Mouse (Mus musculus) urinary bladder, postnatal 14 days (tissue): ENCODE measurements at regions not wholly inside any gene's neighbourhood (a gene's known extent, or its start where the extent isn't known, plus 50 kb on each side); places are given as distances from the start of the nearest gene placed in this dataset.

ENCODE experiments used
- DNase-seq: peaks from one replicate; pipeline ENCODE4 v3.0.0; 2021; ENCODE audit warnings: low spot score

- no peak for DNase-seq
Measured at GRCm38 (mm10) chr19:18200105-18200782, 362.8 kb upstream of the Pcsk5 start.

DNA sequence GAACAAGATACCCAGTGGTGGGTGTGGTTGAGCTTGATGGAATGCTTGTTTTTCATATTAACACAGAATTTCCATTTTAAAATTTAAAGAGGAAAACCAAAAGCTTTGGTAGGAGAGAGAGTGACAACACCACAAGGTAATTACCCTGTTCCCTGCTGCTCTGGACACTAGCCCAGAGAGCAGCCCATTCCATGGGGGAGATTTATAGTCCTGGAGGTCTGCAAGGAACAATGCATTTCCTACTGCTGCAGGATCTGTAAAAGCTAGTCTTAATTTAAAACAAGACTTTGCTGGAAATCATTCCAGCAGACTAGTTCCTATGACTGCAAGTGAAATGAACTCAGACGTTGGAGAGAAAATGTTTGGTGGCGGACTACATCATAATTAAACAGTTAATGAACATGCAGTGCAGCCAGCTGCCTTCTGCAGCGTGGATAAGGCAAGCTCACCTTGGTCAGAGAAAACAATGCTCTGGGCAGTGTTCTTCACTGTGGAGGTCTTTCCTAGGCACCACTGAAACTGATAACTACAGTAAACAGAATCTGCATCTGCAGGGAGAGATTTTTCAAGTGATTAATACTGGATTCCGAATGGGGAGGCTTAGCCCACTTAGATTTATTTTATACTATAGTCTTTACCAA, 351.8 kb upstream of the Pcsk5 start:
- DNase-seq = no peak

DNA sequence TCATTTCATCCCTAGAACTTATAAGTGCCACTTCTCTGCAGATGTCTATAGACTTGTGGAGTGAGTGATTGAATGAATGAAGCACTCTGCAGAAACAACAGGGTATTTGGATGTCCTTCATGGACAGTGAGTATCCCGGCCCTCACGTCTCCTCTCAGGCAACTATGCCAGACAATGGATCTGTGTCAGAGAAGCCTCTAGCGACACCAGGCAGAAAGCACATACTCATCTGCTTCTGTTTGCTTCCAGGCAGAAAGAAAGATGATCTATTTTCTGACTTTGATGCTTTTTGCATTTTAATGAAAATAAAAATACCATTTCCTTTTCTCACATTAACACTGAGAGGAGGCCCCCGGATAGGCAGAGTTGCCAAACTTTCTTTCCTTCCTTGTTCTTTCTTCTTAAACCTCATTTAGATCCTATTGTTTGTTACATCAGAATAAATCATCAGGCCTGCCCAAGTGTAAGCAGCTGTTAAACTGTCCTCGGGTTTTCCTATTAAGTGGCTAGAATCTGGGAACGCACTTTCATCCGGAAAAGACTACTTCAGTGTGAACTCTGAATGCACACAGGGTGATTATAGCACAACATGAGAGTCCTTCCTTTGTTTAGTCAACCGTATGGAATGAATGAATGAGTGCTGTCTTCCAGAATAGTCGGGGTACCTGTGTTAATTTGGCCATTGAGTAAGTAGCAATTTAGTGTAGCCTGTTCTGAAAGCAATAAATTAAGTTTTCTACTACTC, 350.9 kb upstream of the Pcsk5 start:
- DNase-seq = no peak

GRCm38 (mm10) chr19:18185767-18186554, 348.5 kb upstream of the Pcsk5 start:
- no peak for DNase-seq

DNA sequence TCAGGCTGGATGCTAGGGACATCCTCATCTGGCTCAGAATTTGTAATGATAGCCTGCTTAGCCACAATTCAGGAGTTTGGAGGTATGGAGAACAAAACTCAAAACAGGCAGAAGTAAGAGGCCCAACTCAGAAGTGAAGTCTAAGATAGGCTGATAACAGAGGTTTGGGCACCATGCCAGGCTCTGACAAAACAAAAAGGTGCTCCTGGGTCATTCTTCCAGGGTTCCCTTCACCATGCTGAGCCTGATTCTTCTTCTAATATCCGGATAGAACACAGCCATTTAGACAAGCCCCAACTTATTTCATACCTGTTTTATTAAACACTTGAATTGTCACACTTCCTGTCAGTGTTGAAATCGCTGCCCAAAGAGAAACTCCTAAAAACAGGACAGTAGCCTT, 347.8 kb upstream of the Pcsk5 start:
- peak; percentile 54 for DNase-seq

DNA sequence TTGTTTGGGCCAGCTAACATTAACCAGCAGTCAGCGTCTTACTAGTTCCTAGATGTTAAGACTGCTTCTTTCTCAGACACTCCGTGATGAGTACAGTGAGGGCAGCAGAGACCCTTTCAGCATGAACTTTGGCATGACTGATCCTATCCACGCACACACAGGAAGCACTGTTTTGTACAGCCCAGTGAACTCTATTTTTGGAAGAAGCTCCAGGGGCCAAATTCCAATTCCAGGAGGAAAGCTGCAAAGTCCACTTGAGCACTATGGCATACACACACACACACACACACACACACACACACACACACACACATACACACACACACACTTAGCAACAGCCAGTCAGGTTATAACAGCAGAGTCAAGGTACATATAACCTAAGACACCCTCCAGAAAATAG, 338.8 kb upstream of the Pcsk5 start:
- no peak for DNase-seq

GRCm38 (mm10) chr19:18146494-18146893, 309.1 kb upstream of the Pcsk5 start:
- no peak for DNase-seq

DNA sequence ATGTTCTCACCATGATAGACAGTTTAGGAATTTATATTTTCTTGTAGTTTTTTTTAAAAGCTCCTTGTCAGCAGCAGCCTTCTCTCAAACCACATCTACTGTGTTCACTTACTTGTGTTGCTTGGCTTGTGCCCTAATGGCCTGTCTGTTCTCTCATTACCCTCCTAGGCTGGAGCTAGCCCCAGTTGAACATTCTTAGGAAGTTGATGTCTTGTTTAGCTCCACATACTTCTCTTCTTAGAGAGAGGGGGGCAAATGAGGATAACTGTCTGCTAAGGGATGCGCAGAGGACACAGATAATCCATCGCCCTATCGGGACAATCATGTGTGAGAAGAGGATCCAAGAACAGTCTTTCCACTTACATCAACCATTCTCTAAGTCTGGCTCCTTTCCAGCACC, 293.5 kb upstream of the Pcsk5 start:
- no peak for DNase-seq

DNA sequence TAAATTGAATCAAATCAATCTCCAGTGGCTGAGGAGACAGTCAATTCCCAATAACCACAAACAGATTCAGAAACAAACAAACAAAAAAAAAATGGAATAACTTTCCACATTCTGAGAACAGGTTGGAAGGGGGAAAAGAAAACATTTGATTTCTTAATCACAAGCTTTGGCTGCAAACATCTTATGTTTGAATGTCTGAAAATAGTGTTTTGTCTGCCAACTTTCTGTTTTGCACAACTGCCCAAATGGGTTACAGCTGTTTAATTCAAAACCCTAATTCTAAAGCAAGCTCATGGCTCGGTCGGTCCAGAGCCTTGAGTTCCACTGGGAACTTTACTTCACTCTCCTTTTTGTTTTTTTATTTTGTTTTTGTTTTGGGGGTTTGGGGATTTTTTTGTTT, 291.4 kb upstream of the Pcsk5 start:
- no peak for DNase-seq

DNA sequence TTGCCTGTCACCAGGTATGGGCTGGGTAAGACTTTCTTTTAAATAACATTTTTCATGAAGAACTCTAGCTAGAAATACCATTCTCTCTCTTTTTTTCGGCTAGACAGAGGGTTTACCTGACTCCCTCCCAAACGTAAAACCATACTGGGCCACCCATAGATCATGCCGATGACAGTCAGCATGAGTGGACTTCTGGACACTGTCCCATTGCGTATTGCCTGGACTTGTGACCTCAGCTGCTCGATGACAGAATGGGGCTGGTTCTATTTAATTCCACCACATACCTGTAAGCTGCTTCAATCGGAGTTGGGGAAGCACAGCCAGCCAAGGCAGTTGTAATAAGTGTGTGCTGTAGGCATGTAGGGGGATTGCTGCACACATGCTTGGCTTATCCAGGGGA, 268.8 kb upstream of the Pcsk5 start:
- DNase-seq = no peak

GRCm38 (mm10) chr19:18104590-18104989, 267.2 kb upstream of the Pcsk5 start:
- DNase-seq = no peak

DNA sequence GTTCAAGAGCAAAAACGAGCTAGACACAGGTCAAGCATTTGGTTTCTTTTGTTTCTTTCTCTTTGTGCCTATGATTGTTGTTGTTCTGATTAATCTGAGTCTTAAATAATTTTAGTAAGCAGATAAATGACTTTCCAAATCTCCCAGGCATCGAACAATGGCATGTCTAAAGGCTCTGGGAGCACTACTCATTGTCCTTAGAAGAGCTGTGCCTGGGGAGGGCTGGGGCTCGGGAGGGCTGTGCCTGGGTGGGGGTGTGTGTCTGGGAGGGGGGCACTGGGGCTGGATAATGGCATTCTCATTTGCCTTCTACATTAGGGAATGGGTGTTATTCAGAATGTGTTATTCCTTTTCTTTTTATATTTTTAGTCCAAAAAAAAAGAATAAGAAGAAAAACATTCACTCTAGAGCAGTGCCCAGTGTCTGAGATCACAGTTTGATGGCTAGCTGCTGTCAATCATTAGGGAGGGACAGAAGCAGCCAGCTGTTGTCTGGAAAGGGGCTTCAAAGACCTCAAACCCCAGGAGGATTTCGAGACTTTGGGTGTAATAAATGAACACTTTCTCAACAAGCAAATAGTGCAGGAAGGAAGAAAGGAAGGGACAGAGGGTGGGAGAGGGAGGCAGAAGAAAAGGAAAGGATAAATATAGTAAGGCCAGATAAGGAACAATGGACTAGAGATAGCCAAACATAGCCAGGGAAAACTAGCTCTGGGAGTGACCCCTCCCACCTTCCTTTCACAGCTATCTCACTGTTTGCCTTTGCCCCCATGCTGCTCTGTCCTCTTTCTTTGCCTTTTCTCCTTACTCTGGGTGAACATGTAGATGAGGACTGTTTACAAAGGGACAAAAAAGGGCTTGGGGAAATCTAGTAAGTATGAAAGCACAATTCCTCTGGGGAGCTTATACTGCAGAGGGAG, 264.2 kb upstream of the Pcsk5 start:
- no peak for DNase-seq

- no peak for DNase-seq
Measured at GRCm38 (mm10) chr19:18083312-18083711, 245.9 kb upstream of the Pcsk5 start.

DNA sequence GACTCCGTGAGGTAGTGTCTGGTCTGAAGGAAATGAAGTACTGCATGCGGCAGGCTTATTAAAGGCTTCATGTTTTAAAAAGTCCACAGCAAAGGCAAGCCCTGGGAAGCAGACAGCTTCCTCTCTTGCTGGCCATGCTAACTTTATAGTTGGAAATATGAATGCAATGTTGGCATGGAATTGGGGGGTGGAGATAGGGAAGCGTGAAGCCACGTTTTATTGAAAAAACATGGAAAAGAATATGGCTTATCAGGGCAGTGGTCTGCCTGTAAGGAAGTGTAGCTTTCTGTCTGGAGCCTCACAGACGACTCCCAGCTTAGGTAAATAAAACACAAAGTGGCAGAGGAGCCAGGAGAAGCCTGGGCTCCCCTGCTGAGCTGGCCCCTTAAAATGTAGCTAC, 231.5 kb upstream of the Pcsk5 start:
- no peak for DNase-seq

DNA sequence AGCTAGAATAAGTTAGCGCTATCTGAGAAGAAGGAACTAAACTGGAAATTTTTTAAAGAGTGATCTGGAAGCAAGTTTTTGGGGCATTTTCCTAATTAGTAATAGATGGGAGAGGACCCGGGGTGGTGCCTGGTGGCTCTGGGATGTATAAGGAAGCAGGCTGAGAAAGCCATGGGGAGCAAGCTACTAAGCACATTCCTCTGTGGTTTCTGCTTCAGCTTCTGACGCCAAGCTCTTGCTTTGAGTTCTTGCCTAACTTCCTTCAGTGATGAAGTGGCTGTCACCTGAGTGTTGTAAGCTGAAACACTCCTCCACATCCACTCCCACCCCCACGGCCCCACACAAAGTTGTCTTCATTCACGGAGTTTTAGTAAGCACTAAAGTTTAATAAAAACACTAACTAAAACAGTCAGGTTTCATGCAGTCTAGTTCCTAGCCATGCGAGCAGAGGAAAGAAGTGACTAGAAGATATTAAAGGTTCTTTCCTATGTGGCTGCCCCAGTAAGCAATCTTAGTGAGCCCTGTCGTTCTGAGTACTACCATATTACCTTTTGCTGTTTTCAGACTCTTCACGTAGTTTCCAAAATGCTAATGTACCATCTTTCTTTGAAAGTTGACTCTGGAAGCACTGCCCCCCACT, 230.5 kb upstream of the Pcsk5 start:
- no peak for DNase-seq

GRCm38 (mm10) chr19:18057256-18057890, 219.9 kb upstream of the Pcsk5 start:
- no peak for DNase-seq

GRCm38 (mm10) chr19:18056414-18057254, 219.2 kb upstream of the Pcsk5 start:
- DNase-seq = no peak

- DNase-seq = no peak
Measured at GRCm38 (mm10) chr19:18050353-18050752, 212.9 kb upstream of the Pcsk5 start.

GRCm38 (mm10) chr19:18034225-18034624, 196.8 kb upstream of the Pcsk5 start:
- DNase-seq = no peak

DNA sequence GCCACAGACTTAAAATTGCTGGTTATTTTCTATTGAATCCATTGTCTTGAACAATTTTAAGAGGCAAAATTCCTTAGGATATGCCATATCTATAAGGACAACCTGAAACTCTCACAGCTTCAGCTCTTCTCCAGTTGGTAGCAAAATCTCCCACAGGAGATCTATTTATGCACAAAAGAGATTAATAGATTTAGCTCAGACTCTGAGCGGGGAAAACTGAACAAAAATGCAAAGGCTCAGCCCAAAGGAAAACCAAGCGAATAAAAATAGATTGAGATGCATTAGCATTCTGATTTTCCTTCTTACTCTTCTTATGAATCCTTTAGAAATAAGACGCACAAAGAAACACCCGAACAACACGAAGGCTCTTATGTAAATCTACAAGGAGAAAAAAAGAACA, 196.2 kb upstream of the Pcsk5 start:
- DNase-seq = no peak
